Mouse (Mus musculus) MEL (cell line): ENCODE results near the gene Ghrl. TPM values are rescaled to one million over a fixed set of nuclear protein-coding genes. Genes with fewer than 3 reads are reported as not detected.

Experiments
- polyA plus RNA-seq, 2 experiments: library from polyadenylated mRNA; stranded (reverse) in 1 of 2; unstranded in 1 of 2; fragments of >175 nt in 1 of 2; fragments of >200 nt in 1 of 2; gene quantifications; 2 replicates each; pipeline versions ENCODE4 v1.2.1 to v1.2.4; 2012; ENCODE audit warnings: low replicate concordance in 2 of 2, low read depth in 1 of 2; ENCODE audit not compliant: insufficient read length in 2 of 2, insufficient read depth in 1 of 2, missing spikeins in 1 of 2
- total RNA-seq: library from RNA; depleted of rRNA; stranded (reverse); fragments of 300-350 nt; gene quantifications from 2 replicates; pipeline ENCODE4 v1.2.3, GENCODE M21; 2012; rRNA removed

The Ghrl gene
- total and polyA plus RNA-seq, 3 experiments, result 0.81 to 2.8 TPM; not detected in 1

Other genes with a start within 250 kb of the Ghrl start
- 0.52 and 1.2 TPM in 2 replicates for gene Il17rc, start 248.5 kb downstream of the Ghrl start, total RNA-seq
- gene Il17rc, start 248.5 kb downstream of the Ghrl start, polyA plus RNA-seq, result 1 to 10 TPM in 1 of 2 experiments, not detected in 1; 1.8 TPM
- 4.1 and 5.9 TPM in 2 replicates for gene Creld1, start 236.6 kb downstream of the Ghrl start, total RNA-seq
- gene Creld1, start 236.6 kb downstream of the Ghrl start, polyA plus RNA-seq, result 10 to 100 TPM in 1 of 2 experiments, not detected in 1; 26.7 TPM
- gene Prrt3, start 217.9 kb downstream of the Ghrl start, total RNA-seq, result 0.08 TPM in 1 of 2 replicates, not detected in the other
- gene Prrt3, start 217.9 kb downstream of the Ghrl start, polyA plus RNA-seq, result under 1 TPM in 1 of 2 experiments, not detected in 1; 0.10 TPM
- gene Emc3, start 188.2 kb downstream of the Ghrl start, total RNA-seq, result 56.7 and 73.1 TPM in 2 replicates
- 100 to 1,000 TPM in 1 of 2 experiments, 10 to 100 TPM in 1; 62.3 to 172 TPM for gene Emc3, start 188.2 kb downstream of the Ghrl start, polyA plus RNA-seq
- gene Fancd2, start 188.2 kb downstream of the Ghrl start, total RNA-seq, result 14.0 and 14.1 TPM in 2 replicates
- gene Fancd2, start 188.2 kb downstream of the Ghrl start, polyA plus RNA-seq, result 10 to 100 TPM; 18.5 to 35.0 TPM
- 0.12 and 0.13 TPM in 2 replicates for gene Fancd2os, start 119.2 kb downstream of the Ghrl start, total RNA-seq
- under 1 TPM in 1 of 2 experiments, not detected in 1; 0.22 TPM for gene Fancd2os, start 119.2 kb downstream of the Ghrl start, polyA plus RNA-seq
- 134 and 147 TPM in 2 replicates for gene Brk1, start 115.1 kb downstream of the Ghrl start, total RNA-seq
- 100 to 1,000 TPM in 1 of 2 experiments, not detected in 1; 161 TPM for gene Brk1, start 115.1 kb downstream of the Ghrl start, polyA plus RNA-seq
- 11.4 and 12.5 TPM in 2 replicates for gene Vhl, start 95.9 kb downstream of the Ghrl start, total RNA-seq
- gene Vhl, start 95.9 kb downstream of the Ghrl start, polyA plus RNA-seq, result 10 to 100 TPM in 1 of 2 experiments, not detected in 1; 12.0 TPM
- 5.2 TPM in 2 replicates for gene Irak2, start 81.4 kb downstream of the Ghrl start, total RNA-seq
- gene Irak2, start 81.4 kb downstream of the Ghrl start, polyA plus RNA-seq, result 1 to 10 TPM in 1 of 2 experiments, not detected in 1; 6.8 TPM
- gene Tatdn2, start 22.8 kb downstream of the Ghrl start, total RNA-seq, result 111 and 136 TPM in 2 replicates
- 100 to 1,000 TPM; 102 to 121 TPM for gene Tatdn2, start 22.8 kb downstream of the Ghrl start, polyA plus RNA-seq
- 269 and 277 TPM in 2 replicates for gene Sec13, start 20.9 kb upstream of the Ghrl start, total RNA-seq
- gene Sec13, start 20.9 kb upstream of the Ghrl start, polyA plus RNA-seq, result 100 to 1,000 TPM; 182 to 209 TPM